ENCODE assay signal across 21 mouse cellular contexts in the genomic region with DNA sequence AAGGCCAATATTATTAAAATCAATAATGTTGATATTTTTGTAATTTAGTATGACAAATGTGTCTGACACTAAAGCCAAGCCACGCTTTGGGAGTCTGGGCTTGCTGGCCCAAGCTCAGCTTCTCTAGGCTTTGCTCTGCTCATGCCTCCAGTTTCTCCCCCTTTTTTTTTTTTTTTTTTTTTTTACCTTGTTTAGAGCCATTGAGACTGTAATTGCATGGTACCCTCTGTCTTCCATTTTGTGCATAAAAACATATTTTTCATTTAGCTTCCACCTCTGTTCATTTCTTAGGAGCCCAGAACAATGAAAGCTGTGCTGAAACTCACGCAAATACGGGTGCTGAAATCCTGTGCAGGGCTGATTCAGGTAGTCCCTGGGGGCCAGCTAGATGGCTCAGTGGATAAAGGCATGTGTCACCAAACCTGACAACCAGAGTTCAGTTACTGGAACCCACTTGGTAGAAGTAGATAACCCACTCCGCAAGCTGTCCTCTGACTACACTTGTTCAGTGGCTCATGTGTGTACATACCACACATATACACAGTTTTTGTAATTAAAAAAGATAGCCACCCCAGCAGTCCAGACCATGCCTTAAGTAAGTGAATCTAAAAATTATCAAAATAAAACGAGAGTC. TPM values are rescaled to one million over a fixed set of nuclear protein-coding genes. Genes with fewer than 3 reads are reported as not detected.
DNase-seq lines count a peak whose midpoint lies in the region; ATAC-seq lines count a peak whose summit lies in the region.
"Had no signal": no experiment of that assay in that cellular context is flagged by ENCODE, and none has a peak within 500 bp of the region (broad histone marks: within the 10 kb centered on the region; RNA-seq: fewer than 3 reads in every experiment).

No protein-coding gene starts in this region.

- H3K4me1 ChIP-seq in liver, embryonic 13.5 days (replicated peaks) = peaks cover 89% of the 10 kb centered on the region
- peaks cover 35% of the 10 kb centered on the region for H3K4me1 ChIP-seq in hindbrain, embryonic 13.5 days (replicated peaks)

- peak; percentile 34 for DNase-seq in spleen, adult 12 weeks (ENCODE audit: low spot score)
- no peak for DNase-seq in spleen, adult 18-20 months
- peak; percentile 69 for DNase-seq in c-Kit-positive CD71-positive TER-119-negative erythroid progenitor cells, embryonic 14.5 days (ENCODE audit: low read depth)
- DNase-seq in liver, embryonic 13.5 days = peak; percentile 78
- no peak for DNase-seq in right cerebral cortex, postnatal 36 days (ENCODE audit: low spot score in 2 of 2)
- no peak for DNase-seq in cerebellum, postnatal 14 days
- DNase-seq: adrenal gland, adult 2 months; cerebellum, adult 8-10 months; heart, postnatal 14 days; lung, adult 2 months; retina, postnatal 1 day had no signal

- peak overlapping the region; percentile 83 for H3K4me2 ChIP-seq in liver, embryonic 13.5 days
- no peak overlapping the region for H3K4me2 ChIP-seq in hindbrain, embryonic 13.5 days

- H3K9me3 ChIP-seq in liver, embryonic 13.5 days (replicated peaks) = no peaks in the 10 kb centered on the region
- no peaks in the 10 kb centered on the region for H3K9me3 ChIP-seq in hindbrain, embryonic 13.5 days
- H3K9me3 ChIP-seq: hindbrain, embryonic 15.5 days; limb, embryonic 10.5 days; midbrain, embryonic 15.5 days; stomach, embryonic 15.5 days had no signal

- H3K4me3 ChIP-seq in liver, embryonic 13.5 days (replicated peaks) = peak overlapping the region; percentile 92
- H3K4me3 ChIP-seq in hindbrain, embryonic 13.5 days = no peak overlapping the region
- H3K4me3 ChIP-seq: left cerebral cortex, adult 2 months had no signal

- ATAC-seq in liver, embryonic 13.5 days (ENCODE audit: low read depth) = peak; percentile 56
- no peak for ATAC-seq in hindbrain, embryonic 13.5 days (ENCODE audit: low FRiP score)
- ATAC-seq: CD4-positive, CD25-positive, alpha-beta regulatory T cell, adult 4 months; forebrain, postnatal 0 days; intestine, postnatal 0 days; midbrain, embryonic 15.5 days had no signal

- no peaks in the 10 kb centered on the region for H3K27me3 ChIP-seq in liver, embryonic 13.5 days
- H3K27me3 ChIP-seq in hindbrain, embryonic 13.5 days = no peaks in the 10 kb centered on the region
- H3K27me3 ChIP-seq: hindbrain, embryonic 15.5 days; midbrain, embryonic 15.5 days; stomach, embryonic 15.5 days had no signal

- 29% methylated on average over 5 of the region's 5 CpGs for WGBS in liver, embryonic 13.5 days (ENCODE audit: insufficient replicate concordance)
- 90% methylated on average over 5 of the region's 5 CpGs for WGBS in hindbrain, embryonic 13.5 days

- peak overlapping the region; percentile 97 for H3K27ac ChIP-seq in liver, embryonic 13.5 days
- no peak overlapping the region for H3K27ac ChIP-seq in hindbrain, embryonic 13.5 days
- H3K27ac ChIP-seq: macrophage had no signal

- H3K9ac ChIP-seq in liver, embryonic 13.5 days = peak overlapping the region; percentile 91
- H3K9ac ChIP-seq in hindbrain, embryonic 13.5 days = no peak overlapping the region
- H3K9ac ChIP-seq: forebrain, postnatal 0 days; stomach, embryonic 15.5 days had no signal

- peaks cover 17% of the 10 kb centered on the region for H3K36me3 ChIP-seq in liver, embryonic 13.5 days
- peaks cover 12% of the 10 kb centered on the region for H3K36me3 ChIP-seq in hindbrain, embryonic 13.5 days

RNA-seq across cellular contexts. Expression of gene Ppp2r1b, which starts 10.1 kb away (rescaled TPM):
- polyA plus RNA-seq in liver, embryonic 13.5 days (2015; fragmentation: Nextera tagmentation; extraction: Ambion mirVana) = 97.1 and 117 TPM in 2 replicates
- polyA plus RNA-seq in hindbrain, embryonic 13.5 days (2015; fragmentation: Nextera tagmentation; extraction: Ambion mirVana) = 53.5 and 54.4 TPM in 2 replicates

Comparison
In these comparisons a context has a peak if more than half of its experiments do, and no peak if none do; other contexts are left out.
1. DNase-seq: peak in spleen, adult 12 weeks (single experiment), c-Kit-positive CD71-positive TER-119-negative erythroid progenitor cells, embryonic 14.5 days (single experiment) and liver, embryonic 13.5 days (single experiment); none in spleen, adult 18-20 months (0 of 2), right cerebral cortex, postnatal 36 days (0 of 2) and cerebellum, postnatal 14 days (0 of 2).